Mouse (Mus musculus): ENCODE measurements around the gene Fam178b. TPM values are rescaled to one million over a fixed set of nuclear protein-coding genes. Genes with fewer than 3 reads are reported as not detected.

The Fam178b gene
- polyA plus RNA-seq, 1 experiment from 2014 or later, result 0.24 TPM

DNA sequence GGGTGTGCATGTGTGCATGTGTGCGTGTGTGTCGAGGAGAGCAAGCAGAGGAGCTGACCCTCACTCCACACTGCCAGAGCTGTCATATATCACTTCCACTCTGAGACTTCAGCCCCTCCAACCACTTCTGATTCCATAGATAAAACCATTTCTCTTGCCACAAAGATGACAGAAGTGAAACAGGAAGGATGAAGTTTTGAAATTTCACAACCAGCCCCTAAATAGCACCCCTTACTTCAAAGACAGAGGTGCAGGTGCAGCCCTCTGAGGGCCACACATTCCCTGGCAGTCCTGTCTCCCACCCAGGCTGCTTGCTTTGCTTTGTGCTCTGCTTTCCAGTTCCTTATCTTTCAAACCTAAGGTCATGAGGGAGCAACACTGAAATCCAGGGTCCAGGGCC, 91.6 kb downstream of the Fam178b start:
- no peaks in the 10 kb centered on the region for H3K36me3 ChIP-seq
- 80% methylated on average over 2 of the region's 2 CpGs for WGBS
- H3K4me1 ChIP-seq (replicated peaks), result peaks cover 41% of the 10 kb centered on the region
- no peak overlapping the region for H3K4me2 ChIP-seq
- ATAC-seq (ENCODE audit: low read depth), result no peak
- no peaks in the 10 kb centered on the region for H3K27me3 ChIP-seq
- H3K9me3 ChIP-seq, result no peaks in the 10 kb centered on the region
- no peak overlapping the region for H3K27ac ChIP-seq (replicated peaks)
- no peak overlapping the region for H3K9ac ChIP-seq
- H3K4me3 ChIP-seq, result no peak overlapping the region

DNA sequence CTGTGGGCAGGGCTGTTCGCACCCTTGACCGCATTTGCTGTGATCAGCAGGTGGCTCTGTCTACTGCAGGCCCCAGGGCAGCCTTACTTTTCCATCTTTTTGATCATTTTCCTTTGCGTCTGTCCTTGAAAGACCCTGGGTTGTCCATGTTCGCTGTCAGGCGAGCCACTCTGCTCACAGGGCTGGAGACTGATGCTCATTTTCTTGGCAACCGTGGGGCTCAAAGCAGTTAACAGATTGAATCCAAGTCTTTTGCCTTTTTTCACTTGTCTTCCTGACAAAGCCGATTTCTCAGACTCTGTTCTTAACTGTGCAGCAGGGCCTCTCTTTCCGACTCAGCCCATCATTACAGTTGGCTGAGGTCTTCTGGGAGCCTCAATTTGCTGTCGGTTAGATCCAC, 92.3 kb downstream of the Fam178b start:
- Histone ChIP-seq H3K4me2 (no peak overlapping the region), H3K36me3 (no peaks in the 10 kb centered on the region), H3K4me3 (no peak overlapping the region), H3K4me1 (replicated peaks) (peaks cover 38% of the 10 kb centered on the region), H3K27me3 (no peaks in the 10 kb centered on the region; the same call in 1 of the 2 replicates), H3K9ac (no peak overlapping the region), H3K9me3 (no peaks in the 10 kb centered on the region), H3K27ac (replicated peaks) (no peak overlapping the region)
- 69% methylated on average over 9 of the region's 9 CpGs for WGBS
- ATAC-seq (ENCODE audit: low read depth), result no peak

DNA sequence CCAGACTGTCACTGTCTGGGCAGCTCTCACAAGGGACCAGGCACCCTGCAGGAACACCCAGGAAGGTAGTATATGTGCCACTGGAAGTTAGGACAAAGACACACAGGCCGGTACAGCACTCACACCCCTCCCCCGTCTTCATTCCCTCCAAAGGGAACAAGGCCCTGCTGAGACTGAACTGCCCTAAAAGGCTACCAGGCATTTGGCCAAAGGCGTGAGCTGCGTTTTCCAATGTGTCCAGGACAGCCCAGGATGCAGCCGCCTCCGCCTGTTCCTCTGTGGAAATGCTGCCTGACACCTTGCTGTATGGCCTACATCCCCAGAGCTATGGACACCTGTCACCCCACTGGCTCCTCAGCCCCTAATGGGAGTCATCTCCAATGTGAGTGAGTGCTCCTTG, 93.5 kb downstream of the Fam178b start:
- ATAC-seq (ENCODE audit: low read depth), result peak; percentile 16; the same call in 1 of the 2 replicates
- WGBS, result 33% methylated on average over 6 of the region's 6 CpGs
- H3K36me3 ChIP-seq, result no peaks in the 10 kb centered on the region
- H3K4me1 ChIP-seq (replicated peaks), result peaks cover 30% of the 10 kb centered on the region
- peaks cover 1% of the 10 kb centered on the region; the same call in 1 of the 2 replicates for H3K27me3 ChIP-seq
- no peak overlapping the region for H3K4me3 ChIP-seq
- no peak overlapping the region for H3K27ac ChIP-seq (replicated peaks)
- no peak overlapping the region for H3K9ac ChIP-seq
- no peaks in the 10 kb centered on the region for H3K9me3 ChIP-seq
- no peak overlapping the region for H3K4me2 ChIP-seq

- peak overlapping the region; percentile 54 for H3K27ac ChIP-seq (replicated peaks)
- 67% methylated on average over 13 of the region's 13 CpGs for WGBS
Measured at GRCm38 (mm10) chr1:36588476-36589450, 94.2 kb downstream of the Fam178b start.

GRCm38 (mm10) chr1:36587860-36588259, 95.1 kb downstream of the Fam178b start:
- H3K4me3 ChIP-seq, result no peak overlapping the region
- 84% methylated on average over 6 of the region's 6 CpGs for WGBS
- peaks cover 18% of the 10 kb centered on the region for H3K27me3 ChIP-seq
- peaks cover 30% of the 10 kb centered on the region for H3K4me1 ChIP-seq (replicated peaks)
- no peaks in the 10 kb centered on the region for H3K36me3 ChIP-seq
- H3K27ac ChIP-seq (replicated peaks), result 0 out of 2 replicates have a peak overlapping the region, but pooled peaks have one; percentile 54
- H3K4me2 ChIP-seq, result no peak overlapping the region
- ATAC-seq (ENCODE audit: low read depth), result no peak
- H3K9ac ChIP-seq, result no peak overlapping the region
- H3K9me3 ChIP-seq, result no peaks in the 10 kb centered on the region

More at GRCm38 (mm10) chr1:36588476-36589450, 94.2 kb downstream of the Fam178b start:
- Histone ChIP-seq H3K9me3 (no peaks in the 10 kb centered on the region), H3K9ac (no peak overlapping the region), H3K4me2 (no peak overlapping the region), H3K4me1 (replicated peaks) (peaks cover 30% of the 10 kb centered on the region), H3K27me3 (peaks cover 9% of the 10 kb centered on the region; the same call in 1 of the 2 replicates), H3K36me3 (no peaks in the 10 kb centered on the region), H3K4me3 (no peak overlapping the region)
- peak; percentile 32; the same call in 1 of the 2 replicates for ATAC-seq (ENCODE audit: low read depth)

- H3K9me3 ChIP-seq, result no peaks in the 10 kb centered on the region
- 30% methylated on average over 4 of the region's 4 CpGs for WGBS
- ATAC-seq (ENCODE audit: low read depth), result no peak
- H3K4me2 ChIP-seq, result no peak overlapping the region
- H3K27ac ChIP-seq (replicated peaks), result no peak overlapping the region
- H3K27me3 ChIP-seq, result peaks cover 20% of the 10 kb centered on the region
- H3K36me3 ChIP-seq, result no peaks in the 10 kb centered on the region
- H3K9ac ChIP-seq, result no peak overlapping the region
- peaks cover 38% of the 10 kb centered on the region for H3K4me1 ChIP-seq (replicated peaks)
- no peak overlapping the region for H3K4me3 ChIP-seq
Measured at GRCm38 (mm10) chr1:36586288-36586687, 96.7 kb downstream of the Fam178b start.

DNA sequence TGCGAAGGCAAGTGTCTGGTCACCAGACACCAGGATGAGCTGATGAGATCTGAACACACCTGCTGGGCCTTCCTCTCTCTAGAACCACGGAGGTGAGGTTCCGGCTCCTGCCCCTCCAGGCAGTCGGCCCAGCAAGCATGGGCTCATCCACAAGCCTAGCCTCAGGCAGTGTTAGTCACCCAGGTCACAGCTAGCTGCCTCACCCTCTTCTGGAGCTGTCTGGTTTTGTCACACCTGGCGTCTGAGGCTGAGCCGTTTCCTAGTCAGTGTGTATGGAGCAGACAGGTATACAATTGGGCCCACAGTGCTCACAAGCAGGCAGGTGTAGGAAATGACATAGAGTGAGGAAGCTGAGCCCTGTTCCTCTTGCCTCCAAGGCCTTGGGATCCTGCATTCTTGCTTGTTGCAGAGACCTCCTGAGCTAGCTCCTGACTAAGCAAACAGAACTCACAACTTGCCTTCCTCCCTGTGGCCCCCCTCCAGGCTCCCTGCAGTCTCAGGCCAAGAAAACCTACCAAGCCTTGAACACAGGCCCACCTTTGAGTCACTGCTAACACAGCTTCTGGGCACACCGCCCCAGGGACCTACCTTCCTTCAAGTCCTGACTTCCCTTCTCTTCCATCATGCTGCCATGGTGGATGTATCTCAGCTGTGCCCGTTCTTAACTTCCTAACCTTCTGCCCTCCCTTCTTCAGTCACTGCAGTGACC, 99.4 kb downstream of the Fam178b start:
- Histone ChIP-seq H3K4me2 (no peak overlapping the region), H3K9me3 (no peaks in the 10 kb centered on the region), H3K9ac (no peak overlapping the region), H3K4me3 (no peak overlapping the region), H3K27me3 (peaks cover 20% of the 10 kb centered on the region), H3K4me1 (replicated peaks) (peaks cover 36% of the 10 kb centered on the region), H3K36me3 (no peaks in the 10 kb centered on the region), H3K27ac (replicated peaks) (no peak overlapping the region)
- ATAC-seq (ENCODE audit: low read depth), result no peak
- WGBS, result 88% methylated on average over 8 of the region's 8 CpGs

DNA sequence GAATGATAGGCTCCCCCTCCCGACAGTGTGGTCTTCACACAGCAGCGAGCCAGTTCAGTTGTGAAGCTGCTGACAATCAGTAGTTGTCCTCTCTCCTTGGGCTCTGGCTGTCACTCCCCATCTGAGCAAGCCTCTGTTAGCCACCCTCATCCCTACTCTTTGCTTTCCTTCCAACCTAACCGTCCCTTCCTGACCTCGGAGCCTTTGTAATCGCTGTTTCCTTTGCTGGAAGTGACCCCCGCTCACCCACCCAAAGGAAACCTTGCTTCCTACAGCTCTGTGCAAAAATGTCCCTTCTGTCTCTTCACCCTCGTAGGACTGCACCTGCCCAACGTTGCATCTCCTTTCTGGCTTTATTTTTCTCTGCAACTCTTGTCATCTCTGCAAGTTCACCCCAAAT, 100.8 kb downstream of the Fam178b start:
- Histone ChIP-seq H3K9me3 (no peaks in the 10 kb centered on the region), H3K36me3 (no peaks in the 10 kb centered on the region), H3K4me3 (no peak overlapping the region), H3K4me1 (replicated peaks) (peaks cover 27% of the 10 kb centered on the region), H3K9ac (no peak overlapping the region), H3K27me3 (peaks cover 28% of the 10 kb centered on the region), H3K27ac (replicated peaks) (no peak overlapping the region), H3K4me2 (no peak overlapping the region)
- ATAC-seq (ENCODE audit: low read depth), result no peak
- 84% methylated on average over 8 of the region's 8 CpGs for WGBS

GRCm38 (mm10) chr1:36581260-36581659, 101.7 kb downstream of the Fam178b start:
- WGBS, result 41% methylated on average over 5 of the region's 5 CpGs
- Histone ChIP-seq H3K9me3 (no peaks in the 10 kb centered on the region), H3K27me3 (peaks cover 28% of the 10 kb centered on the region), H3K4me1 (replicated peaks) (peaks cover 27% of the 10 kb centered on the region), H3K36me3 (no peaks in the 10 kb centered on the region), H3K9ac (0 out of 2 replicates have a peak overlapping the region, but pooled peaks have one; percentile 60), H3K27ac (replicated peaks) (peak overlapping the region; percentile 87), H3K4me3 (no peak overlapping the region), H3K4me2 (0 out of 2 replicates have a peak overlapping the region, but pooled peaks have one; percentile 41)
- no peak for ATAC-seq (ENCODE audit: low read depth)

- H3K9ac ChIP-seq, result peak overlapping the region; percentile 60
- WGBS, result 2% methylated on average over 17 of the region's 17 CpGs
- H3K4me3 ChIP-seq, result no peak overlapping the region
- no peaks in the 10 kb centered on the region for H3K36me3 ChIP-seq
- H3K4me1 ChIP-seq (replicated peaks), result peaks cover 27% of the 10 kb centered on the region
- H3K27ac ChIP-seq (replicated peaks), result peak overlapping the region; percentile 87
- H3K4me2 ChIP-seq, result peak overlapping the region; percentile 41
- ATAC-seq (ENCODE audit: low read depth), result peak; percentile 82
- no peaks in the 10 kb centered on the region for H3K9me3 ChIP-seq
- peaks cover 28% of the 10 kb centered on the region for H3K27me3 ChIP-seq
Measured at GRCm38 (mm10) chr1:36580384-36581207, 102.4 kb downstream of the Fam178b start.

- H3K27ac ChIP-seq (replicated peaks), result peak overlapping the region; percentile 87
- ATAC-seq (ENCODE audit: low read depth), result peak; percentile 63
- no peak overlapping the region for H3K4me3 ChIP-seq
- H3K4me2 ChIP-seq, result peak overlapping the region; percentile 41
- H3K9me3 ChIP-seq, result no peaks in the 10 kb centered on the region
- peaks cover 28% of the 10 kb centered on the region for H3K27me3 ChIP-seq
- no peaks in the 10 kb centered on the region for H3K36me3 ChIP-seq
- peaks cover 27% of the 10 kb centered on the region for H3K4me1 ChIP-seq (replicated peaks)
- H3K9ac ChIP-seq, result peak overlapping the region; percentile 60
- 28% methylated on average over 6 of the region's 6 CpGs for whole genome bisulfite sequencing
Measured at GRCm38 (mm10) chr1:36579974-36580383, 103.0 kb downstream of the Fam178b start.
